Mouse (Mus musculus) ovary, adult 18-20 months (tissue): ENCODE data around the gene Col26a1.

Experiments
- DNase-seq: peaks from one replicate; pipeline ENCODE4 v3.0.0; 2022; ENCODE audit warnings: low spot score, mixed read lengths

Gene Col26a1

GRCm38 (mm10) chr5:136882788-136883439 is at the start of gene Col26a1:
Gene Col26a1 (minus strand): TSS chr5:136883209.
- no peak for DNase-seq

- no peak for DNase-seq
These were observed 48.9 kb upstream of the Col26a1 start for GRCm38 (mm10) chr5:136931896-136932295.

GRCm38 (mm10) chr5:136929073-136929472 is 46.1 kb upstream of the Col26a1 start:
- DNase-seq, result peak; percentile 46

GRCm38 (mm10) chr5:136923751-136924478 is 40.9 kb upstream of the Col26a1 start:
- no peak for DNase-seq

- no peak for DNase-seq
These were observed 39.8 kb upstream of the Col26a1 start for GRCm38 (mm10) chr5:136922830-136923229.

- no peak for DNase-seq
These were observed 36.7 kb upstream of the Col26a1 start for GRCm38 (mm10) chr5:136919546-136920301.

GRCm38 (mm10) chr5:136918655-136919472 is 35.9 kb upstream of the Col26a1 start:
- peak; percentile 44 for DNase-seq

- DNase-seq, result no peak
These were observed 34.7 kb upstream of the Col26a1 start for GRCm38 (mm10) chr5:136917613-136918242.

- no peak for DNase-seq
These were observed 31.2 kb upstream of the Col26a1 start for GRCm38 (mm10) chr5:136914183-136914582.

- DNase-seq, result peak; percentile 84
These were observed 25.2 kb upstream of the Col26a1 start, which contains the start of gene Ift22 for GRCm38 (mm10) chr5:136907991-136908857. Gene Ift22 (plus strand): TSS chr5:136908150.

- no peak for DNase-seq
These were observed 24.6 kb upstream of the Col26a1 start for GRCm38 (mm10) chr5:136907587-136907986.

GRCm38 (mm10) chr5:136905630-136906029 is 22.6 kb upstream of the Col26a1 start:
- DNase-seq, result no peak

GRCm38 (mm10) chr5:136904621-136905020 is 21.6 kb upstream of the Col26a1 start:
- no peak for DNase-seq

GRCm38 (mm10) chr5:136895529-136895963 is 12.5 kb upstream of the Col26a1 start:
- no peak for DNase-seq

- no peak for DNase-seq
These were observed 12.0 kb upstream of the Col26a1 start for GRCm38 (mm10) chr5:136894840-136895528.

GRCm38 (mm10) chr5:136888539-136889355 is 5.7 kb upstream of the Col26a1 start:
- no peak for DNase-seq

- no peak for DNase-seq
These were observed 3.9 kb upstream of the Col26a1 start for GRCm38 (mm10) chr5:136886957-136887356.

GRCm38 (mm10) chr5:136882055-136882787 is 788 bp downstream of the Col26a1 start:
- DNase-seq, result no peak
